Mouse (Mus musculus) induced T-regulatory cell, adult 2 months (primary cell): ENCODE measurements at regions not wholly inside any gene's neighbourhood (a gene's known extent, or its start where the extent isn't known, plus 50 kb on each side); places are given as distances from the start of the nearest gene placed in this dataset.

Experiments
- DNase-seq: peaks from one replicate; pipeline ENCODE4 v3.0.0-alpha.2; 2012; ENCODE audit warnings: low read depth

DNA sequence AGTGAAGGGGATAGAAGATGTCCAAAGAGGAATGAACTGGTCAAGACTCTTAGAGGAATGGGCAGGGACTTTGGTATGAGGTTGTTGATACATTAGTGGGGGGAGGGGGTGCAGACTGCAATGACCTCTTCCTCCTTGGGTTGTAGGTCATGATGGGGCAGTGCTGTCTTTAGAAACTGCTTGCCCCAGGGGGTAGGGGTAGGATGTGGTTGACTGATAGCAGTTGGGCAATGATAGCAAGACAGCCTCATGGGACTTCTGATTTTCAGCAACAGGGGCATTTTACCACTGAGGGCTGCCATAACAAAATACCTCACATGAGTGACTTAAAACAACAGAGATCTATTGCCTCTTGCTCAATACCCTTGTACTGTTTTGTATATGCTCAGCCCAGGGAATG, 63.5 kb upstream of the 1700017B05Rik start:
- DNase-seq = no peak

DNA sequence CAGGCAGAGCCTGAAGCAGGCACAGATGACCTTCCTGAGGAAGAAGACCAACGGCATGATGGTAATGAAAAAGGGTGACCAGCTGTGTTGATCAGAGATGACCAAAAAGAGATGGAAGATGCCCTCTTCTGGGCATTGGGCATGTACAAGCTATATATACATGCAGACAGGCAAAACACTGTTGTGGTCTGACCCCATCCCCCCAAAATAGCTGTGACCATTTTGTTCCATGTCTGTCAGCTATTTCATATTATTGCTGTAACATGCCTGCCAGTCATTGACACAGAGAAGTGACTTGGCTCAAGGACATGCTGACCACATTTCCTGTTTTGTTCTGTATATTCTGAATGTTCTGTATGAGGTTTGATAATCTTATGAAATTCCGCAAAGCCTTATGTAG, 56.6 kb upstream of the 1700017B05Rik start:
- peak; percentile 26 for DNase-seq

DNA sequence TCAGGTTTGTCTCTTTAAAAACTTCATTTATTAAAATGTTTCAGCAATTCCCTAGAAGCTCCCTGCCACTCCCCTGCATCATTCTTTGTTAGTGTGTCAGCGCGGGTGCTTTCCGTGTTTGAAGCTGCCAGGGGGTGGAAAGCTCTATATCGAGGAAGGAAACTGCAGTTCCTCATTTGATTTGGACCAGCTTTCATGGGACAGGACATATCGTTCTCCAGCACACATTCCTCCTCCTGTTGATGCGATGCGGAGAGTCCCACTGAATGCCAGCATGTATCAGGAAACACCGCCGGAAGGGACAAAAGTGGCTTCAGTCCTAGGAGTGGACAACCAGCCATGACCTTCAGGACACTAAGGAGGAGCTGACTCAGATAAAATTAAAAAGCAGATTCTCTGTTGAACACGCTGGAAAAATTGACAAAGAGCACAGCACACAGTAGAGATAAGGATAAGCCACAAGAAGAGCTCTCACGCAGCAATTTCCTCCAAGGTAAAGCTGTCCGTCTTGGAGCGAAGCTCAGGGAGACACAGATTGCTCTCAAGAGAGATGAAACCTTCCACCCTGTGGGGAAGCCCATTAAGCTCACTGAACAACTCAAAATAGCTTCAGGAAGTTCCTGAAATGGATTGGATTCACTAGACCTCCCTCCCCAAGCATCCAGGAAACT, 55.3 kb upstream of the 1700017B05Rik start:
- DNase-seq = peak; percentile 22

DNA sequence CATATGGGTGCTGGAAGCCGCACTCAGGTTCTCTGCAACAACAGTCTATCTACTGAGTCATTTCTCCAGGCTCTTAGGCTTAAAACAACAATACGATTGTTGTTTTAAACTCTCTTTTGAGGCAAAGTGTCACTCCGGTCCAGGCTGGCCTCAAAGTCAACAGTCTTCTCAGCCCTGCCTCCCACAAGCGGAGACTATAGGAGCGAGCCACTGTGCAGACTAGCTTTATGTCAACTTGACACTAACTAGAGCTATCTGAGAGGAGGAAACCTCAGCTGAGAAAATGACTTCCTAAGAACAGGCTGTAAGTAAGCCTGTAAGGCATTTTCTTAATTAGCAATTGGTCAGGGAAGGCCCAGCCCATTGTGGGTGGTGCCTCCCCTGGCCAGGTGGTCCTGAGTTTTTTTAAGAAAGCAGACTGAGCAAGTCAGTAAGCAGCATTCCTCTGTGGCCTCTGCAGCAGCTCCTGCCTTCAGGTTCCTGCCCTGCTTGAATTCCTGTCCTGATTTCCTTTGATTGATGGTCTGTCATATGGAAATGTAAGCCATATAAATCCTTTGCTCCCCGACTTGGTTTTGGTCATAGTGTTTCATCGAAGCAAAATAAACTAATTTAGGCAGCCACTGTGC, 52.7 kb upstream of the 1700017B05Rik start:
- DNase-seq = no peak

DNA sequence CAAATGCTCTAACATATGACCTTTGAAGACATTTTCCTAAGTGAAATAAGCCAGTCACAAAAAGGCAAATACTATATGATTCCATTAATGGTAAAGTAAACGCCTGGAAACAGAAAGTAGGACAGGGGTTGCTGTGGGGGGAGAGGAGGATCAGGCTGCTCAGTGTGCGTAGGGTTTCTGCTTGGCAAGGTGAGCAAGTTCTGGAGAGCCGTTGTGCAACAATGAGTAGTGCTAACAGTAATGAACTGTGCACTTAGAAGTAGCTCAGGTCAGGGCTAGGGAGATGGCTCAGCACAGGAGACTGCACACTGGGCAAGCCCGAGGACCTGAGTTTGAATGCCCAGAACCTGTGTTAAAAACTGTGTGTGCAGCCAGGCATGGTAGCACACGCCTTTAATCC, 51.5 kb upstream of the 1700017B05Rik start:
- DNase-seq = no peak

DNA sequence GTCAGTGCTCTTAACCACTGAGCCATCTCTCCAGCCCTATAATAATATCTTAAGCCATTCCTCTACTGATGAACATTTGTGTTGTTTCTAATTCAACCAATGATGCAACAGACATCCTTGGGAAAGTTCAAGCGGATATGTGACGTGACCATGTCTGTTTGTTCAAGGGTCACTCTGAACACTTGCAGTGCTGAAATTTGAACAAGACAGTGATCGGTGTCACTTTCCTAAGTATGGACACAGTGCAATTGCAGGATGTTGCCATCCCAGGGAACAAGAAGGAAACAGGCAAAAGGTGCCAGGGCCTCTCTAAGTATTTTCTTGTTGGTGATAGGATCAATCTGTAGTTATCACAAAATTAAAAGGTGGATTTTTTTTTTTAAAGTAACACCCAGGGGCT, 50.1 kb upstream of the 1700017B05Rik start:
- no peak for DNase-seq
